21 mouse cellular contexts compared by ENCODE assay signal in genomic region chr8:119033398-119033797, GRCm38 (mm10).
DNase-seq lines count a peak whose midpoint lies in the region; ATAC-seq and TF ChIP-seq lines count a peak whose summit lies in the region.
"Had no signal": no experiment of that assay in that cellular context is flagged by ENCODE, and none has a peak within 500 bp of the region (broad histone marks: within the 10 kb centered on the region; RNA-seq: fewer than 3 reads in every experiment).

No protein-coding gene starts in this region.

- H3K27me3 ChIP-seq in cerebellum, adult 2 months (ENCODE audit: control insufficient read depth, insufficient read depth, low read length): no peaks in the 10 kb centered on the region
- H3K27me3 ChIP-seq in forebrain, postnatal 0 days (ENCODE audit: insufficient read depth, low read length): no peaks in the 10 kb centered on the region
- H3K27me3 ChIP-seq: embryonic facial prominence, embryonic 15.5 days; heart, embryonic 12.5 days; hindbrain, embryonic 15.5 days had no signal

- H3K27ac ChIP-seq in cerebellum, adult 2 months (ENCODE audit: insufficient read depth, low read length): peak overlapping the region; percentile 38
- no peak overlapping the region for H3K27ac ChIP-seq in forebrain, postnatal 0 days (ENCODE audit: low read depth, low read length)
- H3K27ac ChIP-seq: embryonic facial prominence, embryonic 15.5 days; forebrain, embryonic 10.5 days; heart, adult 2 months; hindbrain, embryonic 10.5 days; hindbrain, embryonic 15.5 days had no signal

- H3K36me3 ChIP-seq in forebrain, postnatal 0 days (ENCODE audit: insufficient read depth): no peaks in the 10 kb centered on the region
- H3K36me3 ChIP-seq: embryonic facial prominence, embryonic 15.5 days; forebrain, embryonic 10.5 days; heart, embryonic 12.5 days; hindbrain, embryonic 10.5 days; hindbrain, embryonic 15.5 days had no signal

- no peak overlapping the region for H3K4me3 ChIP-seq in cerebellum, adult 2 months (replicated peaks; ENCODE audit: insufficient read depth, low read depth, low read length)
- H3K4me3 ChIP-seq in forebrain, postnatal 0 days (ENCODE audit: low read depth, low read length): no peak overlapping the region
- H3K4me3 ChIP-seq: embryonic facial prominence, embryonic 15.5 days; erythroblast, embryonic 14.5 days; forebrain, embryonic 10.5 days; heart, adult 2 months; heart, embryonic 12.5 days; hindbrain, embryonic 10.5 days; hindbrain, embryonic 15.5 days had no signal

- no peak for TF ChIP-seq CTCF in cerebellum, adult 2 months (IDR thresholded peaks at IDR 0.05; ENCODE audit: borderline replicate concordance, insufficient read depth, low read depth, low read length)
- TF ChIP-seq CTCF in forebrain, postnatal 0 days (IDR thresholded peaks at IDR 0.05; ENCODE audit: low read depth): no peak

- peaks cover 25% of the 10 kb centered on the region for H3K4me1 ChIP-seq in cerebellum, adult 2 months (ENCODE audit: control insufficient read depth, insufficient read depth, low read length)
- H3K4me1 ChIP-seq in forebrain, postnatal 0 days (ENCODE audit: insufficient read depth): no peaks in the 10 kb centered on the region
- H3K4me1 ChIP-seq: embryonic facial prominence, embryonic 15.5 days; forebrain, embryonic 10.5 days; heart, embryonic 12.5 days; hindbrain, embryonic 10.5 days; hindbrain, embryonic 15.5 days had no signal

- no peak overlapping the region for H3K4me2 ChIP-seq in forebrain, postnatal 0 days (ENCODE audit: low read depth)
- H3K4me2 ChIP-seq: embryonic facial prominence, embryonic 15.5 days; heart, embryonic 12.5 days; hindbrain, embryonic 15.5 days had no signal

- H3K9me3 ChIP-seq in forebrain, postnatal 0 days (ENCODE audit: low read length): no peaks in the 10 kb centered on the region
- H3K9me3 ChIP-seq: embryonic facial prominence, embryonic 15.5 days; hindbrain, embryonic 15.5 days had no signal

- WGBS in cerebellum, adult 2 months: 16% methylated on average over 11 of the region's 11 CpGs
- 88% methylated on average over 11 of the region's 11 CpGs for WGBS in forebrain, postnatal 0 days

- peak; percentile 96 for DNase-seq in brain, adult 2 months (ENCODE audit: low read depth, low spot score)
- DNase-seq in cerebellum, adult 2 months: peak; percentile 86 to 91
- peak; percentile 89 to 92 for DNase-seq in cerebellum, postnatal 10 days
- no peak for DNase-seq in forebrain, postnatal 0 days
- DNase-seq in spleen, postnatal 4 days (ENCODE audit: low spot score in 2 of 2): no peak
- DNase-seq in heart, adult 9 months (ENCODE audit: low spot score in 2 of 2): no peak
- DNase-seq: adrenal gland, adult 8-10 months; adrenal gland, postnatal 36 days; embryo, embryonic 11 days; gastrocnemius, postnatal 14 days; heart, adult 2 months had no signal

- H3K9ac ChIP-seq in forebrain, postnatal 0 days: no peak overlapping the region
- H3K9ac ChIP-seq: embryonic facial prominence, embryonic 15.5 days; heart, embryonic 12.5 days; hindbrain, embryonic 15.5 days had no signal

- TF ChIP-seq POLR2A in cerebellum, adult 2 months (IDR thresholded peaks at IDR 0.05; ENCODE audit: borderline replicate concordance, insufficient read depth, low read length): no peak

- ATAC-seq in cerebellum, adult (ENCODE audit: insufficient number of reproducible peaks, low FRiP score, low TSS enrichment): peak; percentile 83
- ATAC-seq in activated CD4-positive, CD25-positive, alpha-beta regulatory T cell, adult 4 months: no peak
- ATAC-seq in forebrain, postnatal 0 days: no peak
- ATAC-seq: forebrain, embryonic 14.5 days; intestine, postnatal 0 days had no signal

Comparison
In these comparisons a context has a peak if more than half of its experiments do, and no peak if none do; other contexts are left out.
1. DNase-seq: peak in brain, adult 2 months (single experiment), cerebellum, adult 2 months (2 of 2) and cerebellum, postnatal 10 days (2 of 2); none in forebrain, postnatal 0 days (single experiment), spleen, postnatal 4 days (0 of 2) and heart, adult 9 months (0 of 2).